Mouse (Mus musculus) frontal cortex, postnatal 36 days (tissue): ENCODE measurements around the gene Olfr549.

Experiments
- DNase-seq, 2 experiments: peaks; one replicate each; pipeline ENCODE4 v3.0.0; 2022; ENCODE audit warnings: low spot score in 2 of 2

Gene Olfr549

DNA sequence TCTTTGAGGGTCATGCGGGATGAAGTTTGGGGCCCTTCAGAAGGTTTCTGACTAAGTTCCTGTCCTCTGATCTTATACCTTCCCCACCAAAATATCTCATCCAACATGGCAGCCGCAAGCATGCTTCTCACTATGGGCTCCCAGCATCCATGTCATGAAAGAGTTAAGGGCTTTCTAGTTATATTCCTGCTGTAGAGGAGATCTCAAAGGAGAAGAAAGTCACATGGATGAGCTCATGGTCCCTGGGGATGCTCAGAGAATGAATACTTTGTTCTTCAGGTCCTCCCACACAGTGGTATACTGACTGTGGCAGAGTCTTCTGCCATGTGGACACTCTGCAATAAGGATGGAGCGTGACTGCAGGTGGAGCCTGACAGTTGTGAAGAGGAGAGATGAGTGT, at the start of gene Olfr549:
Gene Olfr549 (plus strand): TSS at position 301 of the 400 bp plus-strand sequence.
- no peak for DNase-seq

DNA sequence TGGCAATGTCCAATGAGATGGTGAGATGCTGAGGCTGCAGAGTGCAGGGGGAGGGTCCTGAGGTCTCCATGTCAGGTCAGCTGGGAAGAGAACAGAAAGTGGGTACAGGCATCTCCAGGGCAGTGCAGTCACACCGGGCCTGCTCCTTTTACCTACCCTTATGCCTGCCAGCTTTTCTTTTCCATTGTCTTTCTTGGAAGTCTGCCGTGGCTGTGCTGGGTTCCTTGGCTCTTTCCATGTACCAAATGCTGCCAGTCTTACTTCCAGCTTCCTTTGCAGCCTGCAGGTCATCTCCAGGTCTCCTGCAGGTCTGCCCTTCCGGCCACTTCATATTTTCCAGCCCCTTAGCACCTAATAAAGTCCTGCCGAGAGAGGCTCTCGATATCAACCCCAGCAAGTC, 47.7 kb upstream of the Olfr549 start:
- no peak for DNase-seq

DNA sequence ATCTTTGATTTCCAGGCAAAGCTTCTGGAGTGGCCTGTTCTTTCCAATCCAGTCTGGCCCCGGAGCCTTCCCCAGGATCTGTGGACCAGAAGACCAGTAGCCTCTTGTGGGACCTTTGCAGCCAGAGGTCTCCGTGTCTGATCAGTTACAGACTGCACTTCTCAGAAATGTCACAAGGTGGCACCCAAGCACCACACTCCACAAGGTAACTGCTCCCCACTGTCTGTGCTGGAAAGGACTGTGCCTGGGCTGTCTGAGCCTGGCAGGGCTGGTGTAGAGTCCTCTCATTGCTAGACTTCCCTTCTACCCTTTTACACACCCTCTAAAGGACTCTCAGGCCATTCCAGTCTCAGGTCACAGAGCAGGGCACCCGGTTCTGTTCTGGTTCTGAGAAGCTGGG, 42.8 kb upstream of the Olfr549 start:
- DNase-seq = peak; percentile 67 to 80

DNA sequence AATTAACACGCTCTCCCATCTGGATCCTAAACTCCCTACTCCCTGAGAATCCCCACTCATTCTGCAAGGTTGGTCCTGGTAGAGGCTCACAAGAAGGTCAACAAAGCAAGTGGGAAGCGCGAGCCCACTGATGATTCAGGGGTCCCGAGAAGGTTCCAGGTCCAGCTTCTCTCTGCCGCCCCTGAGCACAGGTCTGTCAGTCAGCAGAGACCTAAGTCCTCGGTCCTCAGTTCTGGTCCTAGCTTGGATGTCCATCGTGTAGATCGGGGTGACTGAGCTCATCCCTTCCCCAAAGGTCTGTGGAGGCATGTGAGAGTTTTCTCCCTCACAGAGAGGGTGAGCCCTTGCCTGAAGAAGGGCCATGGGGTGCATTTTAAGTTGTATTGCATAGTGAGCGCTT, 41.6 kb upstream of the Olfr549 start:
- DNase-seq = no peak

DNA sequence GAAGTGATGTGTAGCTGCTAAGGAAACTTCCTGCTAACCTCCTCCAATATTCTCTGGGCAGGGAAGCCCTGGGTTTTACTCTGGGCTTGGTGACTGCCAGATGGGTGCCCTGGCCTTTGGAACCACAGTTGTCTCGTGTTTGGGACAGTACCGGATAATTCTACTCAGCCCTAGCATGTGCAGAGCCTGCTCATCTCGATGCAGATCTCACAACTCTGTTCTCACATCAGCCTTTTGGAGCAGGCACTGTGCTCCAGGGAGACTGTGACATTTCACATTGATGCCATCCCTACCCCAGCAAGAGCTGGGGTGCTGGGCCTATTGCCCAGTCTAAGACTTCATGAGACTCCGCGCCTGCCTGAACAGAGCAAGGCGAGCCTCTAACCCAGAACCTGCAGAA, 41.0 kb upstream of the Olfr549 start:
- no peak for DNase-seq

DNA sequence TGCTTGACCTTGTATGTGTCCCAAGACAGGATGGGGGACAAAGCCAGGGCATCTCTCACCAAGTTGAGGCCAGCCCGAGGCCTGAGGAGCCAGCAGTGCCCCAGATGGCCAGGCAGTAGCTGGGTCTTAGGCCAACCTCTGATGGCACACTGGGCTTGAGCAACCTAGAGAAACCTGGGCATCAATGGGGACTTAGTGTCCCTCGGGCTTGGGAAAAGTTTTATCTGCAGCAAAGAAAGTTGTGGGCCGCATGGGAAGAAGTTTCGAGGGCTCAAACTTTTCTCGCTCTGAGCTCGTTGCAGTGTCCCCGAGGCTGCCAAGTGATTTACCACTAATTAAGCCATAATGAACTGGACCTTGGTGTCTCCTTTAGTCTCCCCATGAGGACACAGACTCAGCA, 39.9 kb upstream of the Olfr549 start:
- no peak for DNase-seq

DNA sequence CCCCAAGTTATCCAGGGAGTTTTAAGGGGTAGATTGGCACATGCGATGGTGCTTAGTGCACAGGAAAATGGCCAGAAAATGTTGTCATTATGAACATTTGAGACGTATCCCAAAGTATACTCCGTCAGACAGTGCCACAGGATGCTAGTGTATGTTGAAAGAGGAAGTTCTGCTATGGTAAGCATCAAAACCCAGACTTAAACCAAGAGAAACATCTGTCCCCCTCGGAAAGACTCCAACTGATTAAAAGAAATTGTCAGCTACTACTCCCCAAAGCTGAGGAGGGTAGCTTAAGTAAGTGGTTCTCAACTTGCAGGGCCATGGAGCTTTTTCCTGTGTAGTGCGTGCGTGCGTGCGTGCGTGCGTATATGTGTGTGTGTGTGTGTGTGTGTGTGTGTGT, 37.7 kb upstream of the Olfr549 start:
- no peak for DNase-seq

DNA sequence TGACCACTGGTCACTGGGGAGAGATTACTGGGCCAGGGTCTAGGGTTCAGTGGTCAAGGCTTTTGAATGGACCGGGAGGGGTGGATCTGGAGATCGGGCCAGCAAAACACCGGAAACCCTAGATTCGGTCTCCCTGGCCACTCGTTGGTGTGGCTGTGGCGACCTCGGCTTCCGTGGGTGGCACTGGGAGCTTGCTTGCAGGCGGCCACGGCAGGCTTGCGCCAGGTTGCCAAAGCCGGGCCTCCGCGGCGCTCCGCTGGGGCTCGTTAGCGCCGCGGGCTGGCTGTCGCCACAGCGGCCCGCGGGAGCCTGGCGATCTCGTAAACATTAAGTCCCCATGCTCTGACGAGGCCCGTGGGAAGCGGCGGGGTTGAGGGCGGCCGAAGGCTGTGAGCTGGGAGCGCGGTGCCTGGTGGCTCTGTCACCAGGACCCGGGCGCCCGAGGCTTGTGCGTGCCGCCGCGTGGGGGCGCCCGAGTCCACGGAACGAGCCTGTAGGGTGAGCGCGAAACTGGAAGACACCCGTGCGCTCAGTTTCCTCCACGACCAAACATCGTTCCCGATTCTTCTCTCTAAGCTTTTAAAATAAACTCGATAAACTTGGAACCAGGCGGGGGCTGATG, 36.7 kb upstream of the Olfr549 start:
- DNase-seq = peak; percentile 86

DNA sequence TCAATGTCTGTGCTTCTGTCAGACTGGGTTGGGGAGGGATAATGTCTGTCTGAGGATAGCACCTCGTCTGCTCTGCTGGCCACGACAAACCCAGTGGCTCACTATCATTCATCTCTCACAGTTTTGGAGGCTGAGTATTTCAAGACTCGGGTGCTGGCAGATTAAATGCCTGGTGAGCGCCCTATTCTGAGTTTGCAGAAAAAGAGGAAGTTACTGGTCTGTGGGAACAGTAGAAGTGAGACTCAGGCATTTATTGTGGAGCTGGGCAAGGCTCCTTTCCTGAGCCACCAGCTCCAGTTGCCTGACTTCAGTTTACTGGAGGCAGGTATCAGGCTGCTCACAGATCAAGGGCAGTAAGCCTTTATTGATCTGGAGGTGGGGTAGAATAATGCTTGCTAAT, 35.5 kb upstream of the Olfr549 start:
- no peak for DNase-seq

DNA sequence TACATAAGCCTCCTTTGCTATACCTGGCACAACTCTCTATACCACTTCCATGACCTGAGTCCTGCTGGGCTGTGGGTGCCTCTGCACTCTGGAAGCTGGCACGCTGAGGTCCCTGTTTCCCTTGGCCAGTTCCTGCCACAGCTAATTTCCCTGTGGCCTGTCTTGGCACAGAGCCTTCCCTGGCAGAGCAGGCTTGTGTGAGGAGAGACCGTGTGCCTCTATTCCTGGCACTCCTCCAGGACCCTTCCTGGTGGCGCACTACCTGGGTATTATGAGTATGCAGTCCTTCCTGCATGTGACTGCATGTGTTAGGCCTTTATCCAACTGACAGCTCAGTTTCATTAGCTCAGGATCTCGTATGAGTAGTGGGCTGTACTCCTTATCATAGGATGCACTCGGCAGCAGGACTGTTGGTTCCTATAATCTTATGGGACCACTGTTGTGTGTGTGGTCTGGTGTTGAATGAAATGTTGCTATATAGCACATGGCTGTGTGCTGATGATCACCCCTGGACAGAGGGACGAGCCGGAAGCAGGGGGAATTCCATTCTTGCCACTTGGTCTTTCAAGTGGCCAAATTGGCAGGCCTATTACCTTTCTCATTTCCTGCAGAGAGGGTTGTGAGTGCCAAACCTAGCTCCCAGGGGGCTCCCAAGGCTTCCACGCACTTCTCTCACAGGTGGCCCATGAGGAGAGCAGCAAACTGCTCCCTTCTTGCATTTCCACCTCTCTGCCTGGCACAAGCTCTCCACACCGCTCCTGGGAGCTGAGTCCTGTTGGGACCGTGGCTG, 33.2 kb upstream of the Olfr549 start:
- DNase-seq = no peak

DNA sequence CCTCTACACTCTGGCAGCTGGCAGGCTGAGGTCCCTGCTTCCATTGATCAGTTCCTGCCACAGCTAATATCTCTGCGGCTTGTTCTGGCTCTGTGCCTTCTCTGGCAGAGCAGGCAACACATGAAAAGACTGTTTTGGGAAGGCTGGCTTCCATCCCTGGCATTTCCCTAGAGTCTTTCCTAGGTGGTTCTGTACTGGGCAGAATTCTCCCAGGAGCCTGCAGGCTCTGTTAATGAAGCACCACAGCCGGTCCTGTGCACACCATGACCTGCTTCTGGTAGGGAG, 32.7 kb upstream of the Olfr549 start:
- no peak for DNase-seq

DNA sequence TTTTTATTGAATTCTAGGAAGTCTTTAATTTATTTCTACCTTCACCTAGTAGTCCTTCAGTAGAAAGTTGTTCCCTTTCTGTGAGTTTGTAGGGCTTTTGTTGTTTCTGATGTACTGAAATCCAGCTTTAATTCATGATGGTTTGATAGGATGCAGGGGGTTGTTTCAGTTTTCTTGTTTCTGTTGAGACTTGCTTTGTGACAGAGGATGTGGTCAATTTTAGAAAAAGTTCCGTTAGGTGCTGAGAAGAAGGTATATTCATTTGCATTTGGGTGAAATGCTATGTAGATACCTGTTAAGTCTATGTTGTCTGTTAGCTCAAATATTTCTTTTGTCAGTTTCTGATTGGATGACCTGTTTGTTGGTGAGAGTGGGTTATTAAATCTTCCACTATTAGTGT, 20.6 kb upstream of the Olfr549 start:
- no peak for DNase-seq

DNA sequence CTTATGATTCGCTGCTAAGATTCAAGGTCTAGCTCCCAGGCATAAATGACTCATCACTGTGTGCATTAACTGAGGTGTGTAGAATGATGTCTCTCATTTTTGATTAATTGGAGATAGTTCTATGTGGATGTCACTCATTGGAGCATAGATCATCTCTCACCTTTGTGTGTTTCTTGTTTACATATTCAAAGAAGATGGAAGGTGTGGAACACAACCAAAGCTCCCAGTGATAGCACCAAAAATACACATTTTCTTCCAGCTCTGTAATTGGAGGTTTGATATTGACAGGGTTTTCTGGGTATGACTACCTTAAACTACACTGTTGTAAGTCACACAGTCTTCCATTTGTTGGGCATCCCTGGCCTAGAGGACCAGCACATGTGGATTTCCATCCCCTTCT, 15.2 kb upstream of the Olfr549 start, which contains the start of gene Olfr547:
Gene Olfr547 (plus strand): TSS at position 301 of the 400 bp plus-strand sequence.
- DNase-seq = no peak

DNA sequence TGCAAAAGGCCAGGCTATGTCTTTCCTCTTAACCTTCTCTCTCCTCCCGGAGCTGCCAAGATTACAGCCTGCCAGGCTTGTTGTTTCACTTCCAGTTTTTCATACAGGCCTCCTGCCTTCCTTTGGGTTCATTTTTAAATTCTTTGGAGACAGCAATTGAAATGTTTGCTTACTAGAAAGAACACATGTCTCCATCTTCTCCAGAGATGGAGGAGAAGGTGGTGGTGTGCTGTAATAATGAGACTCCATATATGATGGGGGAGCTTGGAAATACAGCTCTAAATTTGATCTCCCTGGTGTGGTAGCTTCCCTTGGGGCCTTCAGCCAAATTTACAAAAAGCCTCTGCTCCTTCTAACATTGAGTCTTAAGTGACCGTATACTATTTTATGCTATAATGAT, 9.1 kb upstream of the Olfr549 start, which contains the start of gene Olfr548-ps1:
Gene Olfr548-ps1 (plus strand): TSS at position 301 of the 400 bp plus-strand sequence.
- no peak for DNase-seq

DNA sequence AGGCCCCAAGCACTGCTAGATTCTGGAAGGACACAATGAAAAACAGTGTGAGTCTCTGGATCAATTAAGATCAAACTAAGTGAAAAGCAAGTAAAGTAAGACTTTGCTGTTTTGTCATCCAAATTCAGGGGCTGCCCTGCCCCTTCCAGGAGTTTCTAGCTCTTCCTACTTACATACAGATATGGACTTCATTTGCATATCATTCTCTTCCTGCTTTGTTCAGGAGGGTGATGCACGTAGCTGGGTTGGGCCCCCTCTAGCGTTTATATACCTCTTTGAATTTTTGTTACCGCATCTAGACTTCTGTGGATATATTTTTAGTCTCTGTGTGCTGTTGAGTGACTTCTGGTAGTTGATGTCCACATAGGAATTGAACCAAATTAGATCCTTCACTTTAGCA, 8.4 kb upstream of the Olfr549 start:
- no peak for DNase-seq

DNA sequence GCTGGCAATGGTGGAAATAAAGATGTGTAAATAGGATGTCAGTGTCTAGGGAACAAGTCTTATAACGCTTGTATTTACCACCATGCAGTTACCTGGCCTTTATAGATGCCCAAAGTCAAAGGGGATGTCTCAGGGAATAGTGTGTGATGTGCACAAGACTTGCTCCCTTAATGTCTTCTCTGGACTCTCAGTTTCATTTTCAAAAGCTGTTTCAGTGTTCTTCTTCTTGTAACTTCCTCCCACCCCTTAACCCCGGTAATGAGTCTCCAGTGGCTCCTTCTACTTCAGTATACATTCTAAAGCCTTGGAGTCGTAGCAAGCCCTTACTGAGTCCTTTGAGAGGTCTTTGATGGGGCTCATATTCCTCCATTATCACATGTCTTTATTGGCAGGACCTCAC, 3.6 kb downstream of the Olfr549 start:
- DNase-seq = no peak

DNA sequence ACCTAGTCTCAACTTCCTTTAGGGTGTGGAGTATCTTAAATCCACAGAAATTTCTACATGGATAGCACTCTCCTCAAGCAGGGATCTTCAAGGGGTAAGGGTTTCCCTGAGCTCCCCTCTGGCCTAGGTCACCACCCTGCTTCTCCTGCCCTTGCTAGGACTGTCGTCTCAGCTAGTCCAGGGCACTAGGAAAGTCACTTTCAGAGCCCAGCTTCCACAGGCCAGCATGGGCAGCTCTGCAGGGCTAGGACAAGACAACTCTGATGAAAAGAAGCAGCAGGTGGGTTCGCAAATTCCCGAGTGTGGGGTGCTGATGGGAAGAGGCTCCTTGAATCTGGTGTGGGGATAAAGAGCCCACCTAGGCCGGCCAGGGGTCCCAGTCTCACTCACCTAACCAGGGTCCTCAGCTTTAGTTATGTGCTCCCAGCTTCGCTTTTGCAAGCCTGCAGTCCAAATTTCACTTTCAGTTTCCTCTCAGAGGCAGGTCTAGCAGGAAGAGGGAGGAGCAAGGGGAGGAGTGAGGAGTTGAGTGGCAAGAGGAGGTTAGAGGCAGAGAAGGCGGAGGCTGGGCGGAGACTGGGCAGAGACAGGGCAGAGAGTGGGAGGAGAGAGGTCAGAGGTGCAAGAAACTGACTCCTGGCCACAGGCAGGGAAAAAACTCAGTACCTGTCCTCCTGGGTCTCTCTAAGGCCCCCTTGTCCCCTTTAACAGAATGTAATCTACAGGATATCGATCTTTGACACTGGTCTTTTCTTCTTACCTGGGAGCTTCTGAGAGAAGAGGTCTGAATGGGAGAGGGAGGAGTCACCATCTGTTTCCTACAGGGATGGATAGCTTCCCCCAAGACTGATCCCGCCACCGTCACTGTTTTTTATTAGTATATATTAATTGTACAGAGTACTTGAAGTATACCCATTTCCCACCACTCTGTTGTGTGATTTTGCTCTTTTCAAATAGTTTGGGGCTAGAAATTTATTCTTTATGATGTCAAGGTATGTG, 15.6 kb downstream of the Olfr549 start, which contains the start of gene Trim21:
Gene Trim21 (minus strand): TSS at position 488 of the 999 bp plus-strand sequence.
- peak; percentile 41 to 43 for DNase-seq

DNA sequence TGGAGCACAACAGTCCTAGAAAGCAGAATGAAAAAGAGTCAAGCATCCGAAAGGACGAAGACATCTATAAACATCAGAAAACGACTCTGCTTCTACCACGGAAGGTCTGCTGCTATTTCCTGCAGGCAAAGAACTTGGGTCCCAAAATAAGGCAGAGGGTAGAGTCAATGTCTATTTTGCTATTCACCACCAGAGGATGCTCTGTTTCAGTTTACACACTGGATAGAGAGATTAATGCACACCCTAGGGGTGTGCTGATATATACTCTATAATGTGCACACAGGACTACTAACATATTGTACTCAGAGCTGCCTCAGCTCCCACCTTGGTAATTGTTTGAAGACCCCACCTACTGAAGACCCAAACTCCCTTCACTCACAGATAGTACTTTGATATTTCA, 16.5 kb downstream of the Olfr549 start:
- DNase-seq = no peak

DNA sequence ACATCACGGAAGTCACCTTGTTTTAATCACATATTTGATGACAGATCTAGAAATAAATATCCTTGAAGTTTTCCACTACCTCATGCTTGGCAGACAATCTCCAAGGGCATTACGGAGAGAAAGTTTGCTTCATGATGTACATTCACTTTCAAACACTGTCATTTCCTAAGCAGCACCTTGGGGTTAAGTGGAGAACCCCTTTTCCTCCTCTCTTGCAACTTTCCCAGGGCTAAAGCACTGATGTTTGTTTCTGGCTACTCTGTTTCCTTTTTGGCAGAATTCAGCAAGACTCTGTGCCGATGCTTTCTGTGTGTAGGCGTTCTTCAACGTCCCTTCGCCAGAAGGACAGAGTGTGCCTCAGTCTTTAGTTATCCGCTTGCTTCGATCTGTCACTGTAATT, 21.5 kb downstream of the Olfr549 start, which contains the start of gene Olfr550:
Gene Olfr550 (plus strand): TSS at position 301 of the 400 bp plus-strand sequence.
- DNase-seq = peak in 1 of 2 experiments; percentile 4

DNA sequence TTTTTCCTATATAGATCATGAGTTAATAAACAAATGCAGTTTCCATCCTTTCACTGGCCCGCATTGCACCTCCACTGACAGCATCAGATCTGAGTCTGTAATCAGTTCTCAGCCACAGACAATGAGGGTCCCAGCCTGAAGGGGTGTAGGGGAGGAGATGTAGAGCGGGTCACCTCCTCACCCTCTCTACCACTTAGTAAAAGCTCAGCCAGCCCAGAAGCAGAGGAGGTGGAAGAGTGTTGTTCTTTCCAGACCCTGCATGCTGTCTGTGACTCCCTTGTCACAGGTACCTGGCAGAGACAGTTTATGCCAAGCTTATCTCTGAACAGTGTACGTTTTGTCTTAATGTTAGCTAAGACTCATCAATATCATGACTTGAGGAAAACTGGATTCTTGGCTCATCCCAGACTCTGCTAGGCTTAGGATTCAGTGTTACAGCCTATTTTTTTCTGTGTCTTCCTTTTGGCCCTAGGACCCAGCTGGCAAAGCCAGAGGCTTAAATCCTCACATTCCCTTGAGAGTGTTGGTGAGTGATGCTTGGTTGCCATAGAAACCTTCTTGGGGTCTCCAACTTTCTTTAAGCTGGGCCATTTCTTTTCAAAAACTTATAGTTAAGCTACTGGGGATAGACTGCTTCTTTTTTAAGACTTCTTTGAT, 23.6 kb downstream of the Olfr549 start:
- DNase-seq = no peak

DNA sequence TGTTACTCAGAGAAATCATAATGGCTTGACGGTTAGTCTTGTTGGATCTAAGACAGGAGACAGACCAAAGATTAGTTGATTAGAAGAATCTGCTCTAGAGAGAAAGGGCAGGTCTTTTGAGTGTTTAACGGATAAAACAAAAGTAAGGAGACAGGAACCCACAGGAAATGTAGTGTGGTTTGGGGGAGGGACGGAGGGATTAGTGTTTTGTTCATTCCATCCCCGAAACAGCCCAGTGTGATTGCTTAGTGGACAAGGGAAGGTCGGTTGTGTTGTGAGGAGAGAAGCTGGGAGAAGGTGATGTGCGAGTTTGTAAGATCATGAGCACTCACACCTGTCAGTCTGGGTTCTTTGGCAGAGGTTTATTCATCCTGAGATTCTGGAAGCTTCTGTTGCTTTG, 26.3 kb downstream of the Olfr549 start:
- DNase-seq = no peak

DNA sequence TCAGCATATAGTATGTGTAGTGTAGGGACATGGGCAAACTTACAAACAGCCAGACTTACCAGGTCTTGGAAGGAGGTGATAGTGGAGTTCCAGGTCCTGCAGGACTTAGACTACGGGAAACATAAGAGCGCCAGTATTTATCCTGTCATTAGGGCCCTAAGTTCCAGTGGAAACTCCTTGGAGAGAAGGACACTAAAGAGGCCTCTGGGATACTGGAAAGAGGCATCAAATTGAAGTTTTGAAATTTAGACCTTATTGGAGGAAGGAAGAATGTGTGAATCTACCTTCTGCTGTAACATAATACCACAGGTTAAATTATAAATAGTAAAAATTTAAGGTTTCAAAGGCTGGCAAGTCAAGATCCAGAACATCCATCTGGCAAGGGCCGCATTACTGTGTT, 42.1 kb downstream of the Olfr549 start, which contains the start of gene Olfr551:
Gene Olfr551 (minus strand): TSS at position 101 of the 400 bp plus-strand sequence.
- no peak for DNase-seq
